Mouse (Mus musculus): Measurements from ENCODE around the gene Atxn2.
"Not testable (repeated sequence)": the region's sequence is repeated elsewhere in the genome, so short reads cannot be mapped to it uniquely, and the experiment has no call there.

Gene Atxn2

DNA sequence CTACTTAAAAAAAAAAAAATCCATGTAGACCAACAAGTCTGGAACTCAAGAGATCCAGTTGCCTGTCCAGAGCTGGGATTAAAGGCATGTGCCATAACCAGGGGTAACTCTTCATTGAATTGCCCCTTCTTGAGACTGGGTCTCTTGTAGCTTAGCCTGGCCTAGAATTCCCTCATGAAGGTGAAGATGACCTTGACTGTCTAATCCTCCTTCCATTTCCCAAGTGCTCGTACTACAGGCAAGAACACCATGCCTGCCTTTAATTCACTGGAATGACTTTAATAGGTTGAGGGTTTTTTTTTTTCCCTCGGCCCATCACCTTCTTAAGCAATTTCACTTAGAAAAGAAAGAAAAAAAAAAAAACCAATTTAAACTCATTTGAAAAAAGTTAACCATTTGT is 735 bp upstream of the Atxn2 start:
- no peak for DNase-seq (ENCODE audit: extremely low read depth, insufficient read length, low spot score)

GRCm38 (mm10) chr5:121710851-121711173 is 325 bp upstream of the Atxn2 start:
- no peak for DNase-seq (ENCODE audit: extremely low read depth, insufficient read length, low spot score)

GRCm38 (mm10) chr5:121711928-121712231 is 743 bp downstream of the Atxn2 start:
- no peak for DNase-seq (ENCODE audit: extremely low read depth, insufficient read length, low spot score)

DNA sequence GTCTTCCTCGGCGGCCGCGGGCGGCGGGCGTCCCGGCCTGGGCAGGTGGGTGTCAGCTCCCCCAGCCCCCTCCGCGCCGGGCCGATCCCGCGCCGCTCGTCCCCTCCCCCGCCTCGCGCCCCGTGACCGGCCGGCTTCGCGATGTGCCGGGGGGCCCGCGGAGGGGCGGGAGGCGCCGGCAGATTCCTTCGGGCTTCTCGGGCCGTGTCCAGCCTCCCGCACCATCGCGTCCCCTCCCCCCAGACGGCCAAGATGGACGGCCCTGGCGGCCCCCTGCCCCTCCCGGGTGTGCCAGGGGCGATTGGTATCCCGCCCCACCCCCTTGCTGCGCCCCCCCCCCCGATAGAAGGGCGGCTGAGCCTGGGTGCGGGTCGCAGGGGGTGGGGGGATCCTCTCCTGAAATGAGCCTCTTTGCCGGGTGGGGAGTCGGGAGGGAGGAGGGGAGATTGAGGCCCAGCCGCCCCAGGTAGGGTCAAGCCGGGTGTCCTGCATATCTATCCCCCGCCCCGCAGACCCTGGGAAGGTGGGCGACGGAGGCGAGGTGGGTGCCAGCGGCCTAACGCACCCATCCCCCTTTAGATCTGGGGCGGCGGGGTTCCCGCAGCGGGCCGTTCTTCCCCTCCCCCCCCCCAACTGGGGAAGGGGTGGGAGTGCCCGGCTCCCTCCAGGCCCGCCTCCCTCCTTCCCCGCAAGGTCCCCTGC is 1.2 kb downstream of the Atxn2 start:
- peak; percentile 12 for DNase-seq (ENCODE audit: extremely low read depth, insufficient read length, low spot score)

DNA sequence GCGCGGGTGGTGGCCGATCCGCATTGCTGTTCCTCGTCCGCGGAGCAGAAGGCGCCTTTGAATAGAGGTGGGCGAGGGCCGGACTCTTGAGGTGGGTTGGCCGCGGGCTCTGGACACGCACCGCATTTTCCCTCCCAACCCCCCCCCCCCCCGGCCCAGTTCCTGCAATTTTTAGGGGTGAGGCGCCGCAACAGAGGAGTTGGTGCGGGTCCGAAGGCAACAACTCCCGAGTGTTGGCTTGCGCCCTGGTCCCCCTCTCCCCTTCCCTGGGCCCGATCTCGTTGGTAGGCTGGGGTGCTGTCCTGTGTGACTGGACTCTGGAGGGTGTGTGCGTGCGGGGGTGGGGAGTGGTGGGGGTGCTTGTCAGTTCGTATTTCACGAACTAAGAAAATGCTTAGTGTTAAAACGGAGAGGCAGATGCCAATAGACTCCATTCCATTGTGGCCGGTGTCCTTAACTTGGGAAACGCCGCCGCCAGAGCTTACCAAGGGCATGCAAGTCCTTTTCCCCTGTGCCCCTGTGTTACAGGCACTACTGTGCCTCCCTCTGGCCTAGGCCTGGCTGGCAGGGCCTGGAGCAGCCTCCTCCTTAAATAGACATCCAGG is 1.9 kb downstream of the Atxn2 start:
- peak; percentile 58 for DNase-seq (ENCODE audit: extremely low read depth, insufficient read length, low spot score)

DNA sequence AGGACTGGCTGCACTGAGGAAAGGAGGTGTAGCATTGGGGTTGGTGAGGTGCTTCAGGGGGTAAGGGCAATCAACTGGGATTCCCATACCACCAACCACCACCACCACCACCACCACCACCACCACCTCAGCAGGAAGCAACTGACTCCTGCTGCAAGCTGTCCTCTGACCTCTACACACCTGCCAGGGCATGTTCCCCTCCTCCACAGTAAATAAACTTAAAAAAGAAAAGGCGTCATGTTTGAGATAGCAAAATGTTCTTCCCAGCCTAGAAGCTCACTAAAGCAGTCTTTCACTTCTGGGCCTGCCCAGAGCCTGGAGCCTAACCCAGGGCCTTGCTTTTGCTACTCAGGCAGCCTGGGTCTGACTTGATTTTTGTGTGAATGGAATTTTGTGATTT is 3.2 kb downstream of the Atxn2 start:
- DNase-seq (ENCODE audit: extremely low read depth, insufficient read length, low spot score), result no peak

- no peak for DNase-seq (ENCODE audit: extremely low read depth, insufficient read length, low spot score)
These were observed 3.8 kb downstream of the Atxn2 start for GRCm38 (mm10) chr5:121714928-121715327.

- DNase-seq (ENCODE audit: extremely low read depth, insufficient read length, low spot score), result no peak
These were observed 7.3 kb downstream of the Atxn2 start for GRCm38 (mm10) chr5:121718462-121718861.

DNA sequence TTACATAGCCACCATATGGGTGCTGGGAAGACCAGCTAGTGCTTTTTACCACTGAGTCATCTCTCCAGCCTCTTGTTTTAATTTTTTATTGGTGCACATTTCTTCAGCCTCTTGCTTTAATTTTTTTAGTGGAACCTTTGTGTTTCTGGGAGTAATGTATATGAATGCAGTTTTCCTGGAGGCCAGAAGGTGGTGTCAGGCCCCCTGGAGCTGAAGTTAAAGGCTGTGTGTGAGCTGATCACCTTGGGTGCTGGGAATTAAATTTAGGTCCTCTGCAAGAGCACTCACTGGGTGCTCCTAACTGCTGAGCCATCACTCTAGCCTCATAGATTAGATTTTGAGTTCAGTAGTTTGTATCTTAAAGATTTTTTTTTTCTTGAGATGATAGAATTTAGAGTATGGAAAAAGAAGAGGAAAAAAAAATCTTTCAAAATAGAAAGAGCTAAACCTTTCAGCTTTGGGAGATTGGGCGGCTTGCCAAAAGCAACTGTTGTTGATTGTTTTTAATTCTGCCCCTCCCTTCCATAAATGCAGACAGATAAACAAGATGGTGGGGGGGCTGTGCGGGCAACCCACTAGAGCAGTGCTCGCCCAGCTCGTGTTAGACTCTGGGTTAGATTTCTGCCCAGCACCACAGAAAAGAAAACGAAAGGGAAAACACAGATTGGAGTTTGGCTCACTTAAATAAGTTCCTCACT is 9.9 kb downstream of the Atxn2 start:
- DNase-seq (ENCODE audit: extremely low read depth, insufficient read length, low spot score), result no peak

DNA sequence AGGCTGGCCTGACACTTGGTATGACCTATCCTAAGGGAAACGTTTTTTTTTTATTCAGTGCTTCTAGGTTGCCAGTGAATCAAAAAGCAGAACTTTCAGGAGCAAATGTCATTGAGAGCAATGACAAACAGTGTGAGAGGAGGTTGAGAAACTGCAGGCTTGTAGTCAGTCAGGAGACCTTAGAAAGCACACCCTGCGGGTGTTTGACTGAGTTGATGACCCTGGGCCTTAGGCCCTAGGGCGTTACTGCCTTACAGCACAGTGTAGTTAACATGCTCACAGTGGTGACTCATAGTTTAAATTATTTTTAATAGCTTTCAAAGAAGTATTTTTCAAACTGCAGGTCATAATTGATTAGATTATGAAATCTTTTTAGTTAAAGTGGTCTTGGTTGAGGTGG is 10.7 kb downstream of the Atxn2 start:
- DNase-seq (ENCODE audit: extremely low read depth, insufficient read length, low spot score), result no peak

DNA sequence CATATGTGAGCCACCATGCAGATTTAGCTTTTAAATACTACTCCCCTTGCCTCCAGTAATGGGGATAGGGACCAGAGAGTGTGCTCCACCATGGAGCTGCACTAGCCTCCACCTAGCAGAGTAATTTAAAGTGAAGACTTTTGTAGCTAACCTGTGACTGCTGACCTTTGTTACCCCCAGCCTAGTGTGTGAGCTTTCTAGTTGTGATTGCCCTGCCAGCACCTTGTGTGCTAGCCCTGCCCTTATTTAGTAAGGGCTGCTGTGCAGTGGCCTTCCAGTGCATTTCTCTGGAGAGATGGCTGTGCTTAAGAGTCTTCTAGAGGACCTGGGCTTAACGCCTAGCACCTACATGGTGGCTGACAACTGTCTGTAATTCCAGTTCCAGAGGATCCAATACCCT is 13.5 kb downstream of the Atxn2 start:
- no peak for DNase-seq (ENCODE audit: extremely low read depth, insufficient read length, low spot score)

GRCm38 (mm10) chr5:121730057-121730456 is 18.9 kb downstream of the Atxn2 start:
- no peak for DNase-seq (ENCODE audit: extremely low read depth, insufficient read length, low spot score)

GRCm38 (mm10) chr5:121736641-121737040 is 25.5 kb downstream of the Atxn2 start:
- no peak for DNase-seq (ENCODE audit: extremely low read depth, insufficient read length, low spot score)

DNA sequence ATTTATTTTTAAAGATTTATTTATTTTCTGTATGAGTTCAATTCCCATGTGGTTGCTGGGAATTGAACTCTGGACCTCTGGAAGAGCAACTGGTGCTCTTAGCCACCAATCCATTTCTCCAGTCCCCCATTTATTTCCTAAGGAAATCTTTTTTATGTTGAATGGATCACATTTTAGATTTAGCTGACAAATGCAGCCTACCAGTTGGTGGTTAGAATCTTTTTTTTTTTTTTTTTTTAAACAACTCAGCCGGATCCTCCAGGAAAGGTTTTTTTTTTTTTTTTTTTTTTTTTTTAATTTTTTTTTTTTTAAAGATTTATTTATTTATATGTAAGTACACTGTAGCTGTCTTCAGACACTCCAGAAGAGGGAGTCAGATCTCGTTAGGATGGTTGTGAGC is 27.0 kb downstream of the Atxn2 start:
- DNase-seq (ENCODE audit: extremely low read depth, insufficient read length, low spot score), result not testable (repeated sequence)

DNA sequence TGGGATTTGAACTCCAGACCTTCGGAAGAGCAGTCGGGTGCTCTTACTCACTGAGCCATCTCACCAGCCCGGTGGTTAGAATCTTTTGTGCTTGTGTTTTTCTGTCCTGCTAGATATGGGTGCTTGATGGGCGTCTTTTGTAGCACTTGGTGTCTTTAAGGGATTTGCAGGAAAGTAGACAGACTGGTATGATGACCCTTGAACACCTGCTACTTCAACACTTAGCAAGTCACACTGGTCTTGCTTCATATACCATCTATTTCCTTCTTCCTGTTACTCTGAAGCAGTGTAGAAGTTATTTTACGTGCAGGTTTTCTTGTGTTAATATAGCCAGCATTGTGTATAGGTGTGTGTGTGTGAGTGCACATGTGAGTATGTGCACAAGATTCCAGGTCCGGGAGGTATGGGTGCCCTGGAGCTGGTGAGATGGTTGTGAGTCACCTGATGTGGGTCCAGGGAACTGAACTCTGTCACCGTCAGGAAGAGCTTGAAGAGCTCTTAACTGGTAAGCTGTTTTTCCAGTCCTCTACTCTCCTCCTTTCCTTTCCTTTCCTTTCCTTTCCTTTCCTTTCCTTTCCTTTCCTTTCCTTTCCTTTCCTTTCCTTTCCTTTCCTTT is 27.5 kb downstream of the Atxn2 start:
- no peak for DNase-seq (ENCODE audit: extremely low read depth, insufficient read length, low spot score)

DNA sequence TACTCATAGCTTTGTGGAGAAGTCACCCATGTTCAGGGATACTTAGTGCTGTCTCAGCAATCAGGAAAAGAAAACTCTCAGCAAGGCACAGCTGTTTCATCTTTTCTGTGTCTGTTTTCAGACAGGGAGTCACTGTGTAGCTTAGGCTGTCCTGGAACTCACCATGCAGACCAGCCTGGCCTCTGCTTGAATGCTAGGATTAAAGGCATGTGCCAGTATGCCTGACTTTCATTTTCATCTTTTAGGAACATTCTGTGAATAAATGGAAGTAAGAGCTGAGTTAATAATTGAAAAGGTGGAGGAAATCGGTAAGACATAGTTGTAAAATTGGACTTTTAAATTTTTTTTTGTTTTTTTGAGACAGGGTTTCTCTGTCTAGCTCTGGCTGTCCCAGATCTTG is 29.4 kb downstream of the Atxn2 start:
- no peak for DNase-seq (ENCODE audit: extremely low read depth, insufficient read length, low spot score)

DNA sequence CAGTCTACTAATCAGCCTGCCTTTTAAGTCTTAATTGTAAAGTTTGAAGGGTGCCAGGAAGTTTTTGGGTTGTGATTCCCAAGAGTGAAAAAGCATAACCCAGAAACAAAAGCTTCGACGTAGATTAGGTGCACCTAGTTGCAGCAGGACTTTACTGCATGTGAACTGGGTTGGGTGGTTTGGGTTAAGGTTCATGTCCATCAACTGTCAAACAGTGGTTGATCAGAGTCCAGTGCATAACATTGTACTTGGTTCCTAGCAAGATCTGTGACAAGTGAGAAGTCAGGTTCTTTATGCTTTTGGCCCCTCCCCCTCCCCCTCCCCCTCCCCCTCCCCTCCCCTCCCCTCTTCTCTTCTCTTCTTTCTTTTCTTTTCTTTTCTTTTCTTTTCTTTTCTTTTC is 31.8 kb downstream of the Atxn2 start:
- DNase-seq (ENCODE audit: extremely low read depth, insufficient read length, low spot score), result no peak

- DNase-seq (ENCODE audit: extremely low read depth, insufficient read length, low spot score), result not testable (repeated sequence)
These were observed 36.9 kb downstream of the Atxn2 start for GRCm38 (mm10) chr5:121747884-121748594.

- no peak for DNase-seq (ENCODE audit: extremely low read depth, insufficient read length, low spot score)
These were observed 38.5 kb downstream of the Atxn2 start for GRCm38 (mm10) chr5:121749633-121750032.

GRCm38 (mm10) chr5:121757900-121758299 is 46.8 kb downstream of the Atxn2 start:
- no peak for DNase-seq (ENCODE audit: extremely low read depth, insufficient read length, low spot score)

GRCm38 (mm10) chr5:121758341-121758740 is 47.2 kb downstream of the Atxn2 start:
- no peak for DNase-seq (ENCODE audit: extremely low read depth, insufficient read length, low spot score)
